Comparison of ENCODE assay signal across 9 mouse cellular contexts in genomic region chr10:58652418-58653394, GRCm38 (mm10). TPM values are rescaled to one million over a fixed set of nuclear protein-coding genes. Genes with fewer than 3 reads are reported as not detected.
DNase-seq lines count a peak whose midpoint lies in the region; ATAC-seq and TF ChIP-seq lines count a peak whose summit lies in the region.
"Had no signal": no experiment of that assay in that cellular context is flagged by ENCODE, and none has a peak within 500 bp of the region (broad histone marks: within the 10 kb centered on the region; RNA-seq: fewer than 3 reads in every experiment).

No protein-coding gene starts in this region.

- H3K9ac ChIP-seq in embryonic facial prominence, embryonic 15.5 days: no peak overlapping the region
- no peak overlapping the region for H3K9ac ChIP-seq in neural tube, embryonic 11.5 days (ENCODE audit: low read length)

- H3K36me3 ChIP-seq in heart, embryonic 10.5 days: no peaks in the 10 kb centered on the region
- H3K36me3 ChIP-seq in embryonic facial prominence, embryonic 15.5 days: no peaks in the 10 kb centered on the region
- H3K36me3 ChIP-seq in kidney, adult 2 months (ENCODE audit: control insufficient read depth, insufficient read depth, low read length): no peaks in the 10 kb centered on the region
- H3K36me3 ChIP-seq in neural tube, embryonic 11.5 days (ENCODE audit: control insufficient read depth, insufficient read depth, low read length): no peaks in the 10 kb centered on the region

- intact Hi-C loops in gastrocnemius, postnatal 14 days (cut with DNase I; ENCODE audit: low total_unique reads): no loop called here

- no peak for DNase-seq in heart, embryonic 10.5 days (ENCODE audit: low spot score)
- DNase-seq in heart, adult 11 months: no peak
- peak; percentile 57 for DNase-seq in kidney, adult 2 months
- DNase-seq in neural tube, embryonic 11.5 days (ENCODE audit: low spot score): peak; percentile 42
- DNase-seq in thymus, adult 18-20 months: no peak
- no peak for DNase-seq in right cerebral cortex, adult 18-20 months
- DNase-seq in gastrocnemius, postnatal 14 days: no peak
- DNase-seq: right cerebral cortex, postnatal 25 days had no signal

- 24% methylated on average over 10 of the region's 10 CpGs for WGBS in heart, embryonic 10.5 days
- 23% methylated on average over 10 of the region's 10 CpGs for WGBS in embryonic facial prominence, embryonic 15.5 days
- WGBS in kidney, adult 2 months: 35% methylated on average over 10 of the region's 10 CpGs
- 27% methylated on average over 10 of the region's 10 CpGs for WGBS in neural tube, embryonic 11.5 days

- no peak for TF ChIP-seq CTCF in kidney, adult 2 months (conservative IDR thresholded peaks at IDR 0.05; ENCODE audit: insufficient read depth, insufficient read length, low read depth, low read length)

- H3K4me3 ChIP-seq in heart, embryonic 10.5 days: peak overlapping the region; percentile 8; the same call in 1 of the 2 replicates
- no peak overlapping the region for H3K4me3 ChIP-seq in embryonic facial prominence, embryonic 15.5 days (replicated peaks)
- no peak overlapping the region for H3K4me3 ChIP-seq in kidney, adult 2 months (ENCODE audit: insufficient read depth, low read depth, low read length)
- H3K4me3 ChIP-seq in neural tube, embryonic 11.5 days (ENCODE audit: low read depth, low read length): no peak overlapping the region

- no peak for TF ChIP-seq POLR2A in kidney, adult 2 months (IDR thresholded peaks at IDR 0.05; ENCODE audit: low read depth, low read length)

- no peaks in the 10 kb centered on the region for H3K27me3 ChIP-seq in heart, embryonic 10.5 days (ENCODE audit: insufficient read depth, poor library complexity, severe bottlenecking)
- H3K27me3 ChIP-seq in embryonic facial prominence, embryonic 15.5 days: no peaks in the 10 kb centered on the region
- peaks cover 2% of the 10 kb centered on the region; the same call in 1 of the 2 replicates for H3K27me3 ChIP-seq in kidney, adult 2 months (replicated peaks; ENCODE audit: control insufficient read depth, insufficient read depth, low read length)
- 0 out of 2 replicates have a peak, but pooled peaks cover 3% of the 10 kb centered on the region for H3K27me3 ChIP-seq in neural tube, embryonic 11.5 days (ENCODE audit: control insufficient read depth, insufficient read depth, low read length)

- peak overlapping the region; percentile 63 for H3K27ac ChIP-seq in heart, embryonic 10.5 days
- H3K27ac ChIP-seq in embryonic facial prominence, embryonic 15.5 days (replicated peaks): peak overlapping the region; percentile 60; the same call in 1 of the 2 replicates
- H3K27ac ChIP-seq in kidney, adult 2 months (ENCODE audit: insufficient read depth, low read depth, low read length): peak overlapping the region; percentile 76
- H3K27ac ChIP-seq in neural tube, embryonic 11.5 days (ENCODE audit: low read depth, low read length): no peak overlapping the region

- 0 out of 2 replicates have a peak, but pooled peaks have one; percentile 22 for ATAC-seq in embryonic facial prominence, embryonic 15.5 days (ENCODE audit: insufficient number of reproducible peaks, low FRiP score, low TSS enrichment, low read depth)
- peak; percentile 32 for ATAC-seq in neural tube, embryonic 11.5 days (ENCODE audit: insufficient read depth, low FRiP score, low TSS enrichment)

- no peaks in the 10 kb centered on the region for H3K9me3 ChIP-seq in heart, embryonic 10.5 days
- H3K9me3 ChIP-seq in embryonic facial prominence, embryonic 15.5 days (replicated peaks): no peaks in the 10 kb centered on the region
- no peaks in the 10 kb centered on the region for H3K9me3 ChIP-seq in neural tube, embryonic 11.5 days (ENCODE audit: control insufficient read depth, low read length)

- peak overlapping the region; percentile 25; the same call in 1 of the 2 replicates for H3K4me2 ChIP-seq in embryonic facial prominence, embryonic 15.5 days (replicated peaks)
- H3K4me2 ChIP-seq in neural tube, embryonic 11.5 days (ENCODE audit: low read depth): no peak overlapping the region

- peaks cover 24% of the 10 kb centered on the region for H3K4me1 ChIP-seq in heart, embryonic 10.5 days
- peaks cover 21% of the 10 kb centered on the region for H3K4me1 ChIP-seq in embryonic facial prominence, embryonic 15.5 days
- H3K4me1 ChIP-seq in kidney, adult 2 months (ENCODE audit: control insufficient read depth, insufficient read depth, low read length): 0 out of 2 replicates have a peak, but pooled peaks cover 3% of the 10 kb centered on the region
- no peaks in the 10 kb centered on the region; the same call in 1 of the 2 replicates for H3K4me1 ChIP-seq in neural tube, embryonic 11.5 days (ENCODE audit: control insufficient read depth, insufficient read depth, low read length)

RNA-seq across cellular contexts. Expression of gene Edar, which starts 22.7 kb away (rescaled TPM):
- 0.09 TPM in 1 of 2 replicates, not detected in the other for polyA plus RNA-seq in heart, embryonic 10.5 days (2016; fragmentation: Nextera tagmentation; extraction: Ambion mirVana)
- polyA plus RNA-seq in embryonic facial prominence, embryonic 15.5 days (2015; fragmentation: Nextera tagmentation; extraction: Ambion mirVana): 2.8 and 3.0 TPM in 2 replicates
- 0.33 and 0.64 TPM in 2 replicates for polyA plus RNA-seq in kidney, adult 2 months (2012; rRNA removed)
- polyA plus RNA-seq in neural tube, embryonic 11.5 days (2014; fragmentation: Nextera tagmentation; extraction: Ambion mirVana): 0.30 and 0.32 TPM in 2 replicates
- under 1 TPM; 0.33 to 0.35 TPM for total RNA-seq in gastrocnemius, postnatal 14 days (2021)

Comparison
In these comparisons a context has a peak if more than half of its experiments do, and no peak if none do; other contexts are left out.
1. DNase-seq: peak in kidney, adult 2 months (single experiment) and neural tube, embryonic 11.5 days (single experiment); none in heart, embryonic 10.5 days (single experiment), heart, adult 11 months (single experiment), thymus, adult 18-20 months (0 of 2), right cerebral cortex, adult 18-20 months (single experiment) and gastrocnemius, postnatal 14 days (single experiment).